Comparison of ENCODE assay signal across 17 mouse cellular contexts in genomic region chr11:49923539-49923938, GRCm38 (mm10). TPM values are rescaled to one million over a fixed set of nuclear protein-coding genes. Genes with fewer than 3 reads are reported as not detected.
"Had no signal": no experiment of that assay in that cellular context is flagged by ENCODE, and none has a peak within 500 bp of the region (broad histone marks: within the 10 kb centered on the region; RNA-seq: fewer than 3 reads in every experiment).

No protein-coding gene starts in this region.

- H3K9me3 ChIP-seq: lung, embryonic 15.5 days; megakaryocyte, embryonic 14.5 days; midbrain, embryonic 13.5 days; midbrain, embryonic 15.5 days; neural tube, embryonic 12.5 days had no signal

- H3K4me1 ChIP-seq: lung, embryonic 15.5 days had no signal

- ATAC-seq: lung, postnatal 0 days; midbrain, embryonic 13.5 days; midbrain, embryonic 15.5 days had no signal

- H3K4me3 ChIP-seq: lung, embryonic 15.5 days; megakaryocyte, embryonic 14.5 days; midbrain, embryonic 13.5 days; midbrain, embryonic 15.5 days; neural tube, embryonic 12.5 days had no signal

- H3K27me3 ChIP-seq: lung, embryonic 15.5 days; midbrain, embryonic 13.5 days; midbrain, embryonic 15.5 days had no signal

- H3K36me3 ChIP-seq: lung, embryonic 15.5 days; midbrain, embryonic 13.5 days; midbrain, embryonic 15.5 days; neural tube, embryonic 12.5 days had no signal

- DNase-seq: lung, adult 2 months; lung, postnatal 14 days; lung, postnatal 36 days; right cerebral cortex, postnatal 14 days; thymus, adult 18-20 months; thymus, postnatal 14 days; thymus, postnatal 36 days had no signal

- H3K4me2 ChIP-seq: lung, embryonic 15.5 days; midbrain, embryonic 11.5 days; midbrain, embryonic 13.5 days; midbrain, embryonic 15.5 days; neural tube, embryonic 12.5 days had no signal

- H3K27ac ChIP-seq: lung, embryonic 15.5 days; macrophage; midbrain, embryonic 13.5 days; midbrain, embryonic 15.5 days; neural tube, embryonic 12.5 days had no signal

- H3K9ac ChIP-seq: lung, embryonic 15.5 days; midbrain, embryonic 13.5 days; midbrain, embryonic 15.5 days; neural tube, embryonic 12.5 days had no signal

RNA-seq across cellular contexts. Expression of gene Rasgef1c, which starts 21.9 kb away (rescaled TPM):
- total RNA-seq: monocyte, adult 5-6 weeks; neutrophil, adult 5-6 weeks had no signal
- polyA plus RNA-seq: lung, postnatal 0 days; macrophage had no signal
